Mouse (Mus musculus) frontal cortex, postnatal 14 days (tissue): ENCODE data around the gene Myom1.
"Not testable (repeated sequence)": the region's sequence is repeated elsewhere in the genome, so short reads cannot be mapped to it uniquely, and the experiment has no call there.

Experiments used
- DNase-seq, 2 experiments: peaks; one replicate each; pipeline ENCODE4 v3.0.0; 2022; ENCODE audit warnings: low spot score in 2 of 2

Gene Myom1

DNA sequence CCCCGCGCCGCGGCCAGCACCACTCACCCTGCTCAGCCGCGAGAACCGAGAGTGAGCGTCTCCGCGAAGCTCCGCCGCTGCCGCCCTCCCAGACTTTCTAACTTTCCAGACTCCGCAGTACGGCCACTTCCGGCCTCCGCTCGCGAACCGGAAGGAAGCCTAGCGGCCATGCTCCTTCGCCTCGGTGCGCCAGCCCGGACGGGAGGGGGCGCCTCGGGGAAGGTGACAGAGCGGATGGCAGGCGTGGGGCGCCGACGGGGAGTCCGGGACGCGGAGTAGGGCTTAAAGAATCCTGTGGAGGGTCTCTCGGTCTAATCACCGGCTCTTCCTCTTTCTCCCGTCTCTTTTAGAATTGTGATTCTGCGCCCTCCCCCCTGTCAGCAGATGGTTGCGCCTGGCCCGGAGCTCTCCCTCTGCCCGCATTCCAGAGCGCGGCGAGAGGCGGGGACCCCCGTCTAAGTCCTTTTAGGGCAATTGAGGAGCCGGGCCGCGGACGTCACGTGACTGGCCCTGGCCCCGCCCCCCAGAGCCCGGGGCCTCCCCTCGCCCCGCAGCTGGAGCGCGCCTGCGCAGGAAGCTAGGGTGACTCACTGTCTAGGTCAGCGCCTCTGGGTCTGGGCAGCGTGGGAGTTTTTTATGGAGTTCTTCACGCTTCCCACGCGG, at the start of gene Myom1:
Myom1 (plus strand) TSS at position 553 of the 663 bp plus-strand sequence.
- peak; percentile 95 for DNase-seq

DNA sequence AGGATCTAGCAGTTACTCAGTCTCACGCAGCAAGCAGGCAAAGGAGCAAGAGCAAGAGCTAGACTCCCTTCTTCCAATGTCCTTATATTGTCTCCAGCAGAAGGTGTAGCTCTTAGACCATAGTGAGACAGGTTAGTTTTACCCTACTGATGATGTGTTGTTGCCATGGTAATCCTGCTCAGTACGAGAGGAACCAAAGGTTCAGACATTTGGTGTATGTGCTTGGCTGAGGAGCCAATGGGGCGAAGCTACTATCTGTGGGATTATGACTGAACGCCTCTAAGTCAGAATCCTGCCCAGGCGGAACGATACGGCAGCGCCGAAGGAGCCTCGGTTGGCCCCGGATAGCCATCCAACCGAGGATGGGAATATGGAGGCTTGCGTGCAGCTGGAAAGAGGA, 38.9 kb upstream of the Myom1 start:
- DNase-seq, result peak; percentile 87 to 98

DNA sequence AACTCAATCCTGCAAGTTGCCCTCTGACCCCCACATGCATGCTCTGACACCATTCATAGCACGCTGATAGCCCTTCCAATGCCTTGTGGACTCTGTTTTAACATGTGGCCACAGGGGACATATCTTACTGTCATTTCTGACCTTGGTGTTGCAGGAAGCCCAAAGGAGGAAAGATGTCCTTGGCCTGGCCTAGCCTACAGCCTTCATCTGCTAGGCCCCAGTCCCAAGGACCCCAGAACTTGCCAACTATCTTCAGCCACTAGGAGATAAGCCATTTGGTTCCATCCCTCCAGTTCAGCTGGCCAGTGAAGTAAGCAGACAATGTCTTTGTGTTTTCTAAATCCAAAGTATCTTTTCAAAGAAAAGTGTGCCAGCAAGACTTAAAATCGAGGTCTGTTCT, 37.2 kb upstream of the Myom1 start:
- no peak for DNase-seq

DNA sequence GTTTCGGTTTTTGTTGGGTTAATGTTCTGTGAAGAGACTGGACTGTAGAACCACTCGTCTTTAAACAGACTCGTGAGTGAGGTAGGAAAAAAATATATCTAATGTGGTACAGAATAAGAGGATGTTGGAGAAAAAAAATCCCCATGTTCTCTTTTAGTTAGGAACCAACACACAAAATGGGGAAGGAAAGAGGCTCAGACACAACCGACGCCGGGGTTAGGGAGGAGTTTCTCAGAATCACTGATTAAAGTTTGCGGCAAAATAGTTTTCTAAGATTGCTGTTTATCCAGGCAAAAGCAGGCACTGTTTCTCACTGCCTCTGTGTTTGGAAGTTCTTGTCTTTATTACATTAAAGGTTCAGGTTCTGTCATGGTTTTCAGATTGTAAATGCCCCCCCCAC, 36.3 kb upstream of the Myom1 start:
- no peak for DNase-seq

DNA sequence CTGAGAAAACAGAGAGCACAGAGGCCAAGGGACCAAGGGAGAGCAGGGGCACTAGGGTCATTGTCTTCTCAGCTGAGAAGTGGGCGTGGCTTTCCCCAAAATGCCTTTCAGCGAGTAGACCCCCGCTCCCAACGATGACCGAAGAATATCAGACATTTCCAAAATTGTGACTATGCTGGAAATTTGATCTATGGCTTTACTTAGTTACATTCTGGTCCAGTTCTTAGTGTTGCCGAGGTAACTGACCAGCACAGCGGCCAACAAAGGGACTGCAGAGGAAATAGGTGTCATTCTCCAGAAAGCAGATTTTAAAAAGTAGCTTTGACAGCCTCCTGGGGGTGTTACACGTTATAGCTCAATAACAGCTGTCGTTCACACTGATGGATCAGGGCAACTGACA, 35.2 kb upstream of the Myom1 start:
- DNase-seq, result no peak

DNA sequence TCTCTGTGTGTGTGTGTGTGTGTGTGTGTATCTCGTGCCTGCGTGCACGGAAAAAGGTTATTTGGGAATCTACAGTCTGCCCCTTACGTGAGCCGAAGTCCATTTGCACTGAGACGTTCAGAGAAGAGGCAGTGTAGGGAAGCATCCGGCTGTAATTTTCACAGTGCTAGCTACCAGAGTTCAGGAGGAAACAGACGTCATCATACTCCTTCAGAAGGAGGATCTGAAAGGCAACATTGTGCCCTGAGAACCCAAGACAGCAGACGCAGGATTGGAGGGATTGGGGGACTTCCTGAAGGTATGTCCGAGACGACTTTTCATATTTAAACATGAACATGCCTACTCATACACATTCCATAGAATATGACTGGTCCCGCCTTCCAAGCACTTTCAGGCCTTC, 34.8 kb upstream of the Myom1 start:
- DNase-seq, result no peak

DNA sequence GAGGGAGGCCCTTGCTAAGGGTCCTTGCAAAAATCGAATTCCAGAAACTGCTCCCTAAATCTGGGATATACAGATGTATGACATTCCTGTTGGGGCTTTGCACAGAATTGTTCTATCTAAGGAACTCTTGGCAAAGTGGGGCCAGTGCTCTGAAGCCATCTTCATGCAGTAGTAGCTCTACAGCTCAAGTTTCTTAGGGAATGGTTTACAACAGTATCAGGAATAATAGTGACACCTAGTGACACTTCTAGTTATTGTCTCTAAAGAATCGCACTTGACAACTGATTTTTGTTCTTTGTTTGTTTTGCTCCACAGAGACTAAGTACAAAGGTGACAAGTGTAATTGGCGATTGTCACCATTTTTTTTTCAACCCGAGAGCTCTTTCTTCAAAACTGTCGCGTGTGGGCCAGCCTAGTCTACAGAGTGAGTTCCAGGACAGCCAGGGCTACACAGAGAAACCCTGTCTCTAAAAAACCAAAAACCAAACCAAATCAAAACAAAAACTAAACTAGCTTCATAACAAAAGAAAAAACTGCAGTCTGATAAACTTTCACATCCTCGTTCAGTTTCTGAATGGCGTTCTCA, 33.7 kb upstream of the Myom1 start:
- DNase-seq, result no peak

DNA sequence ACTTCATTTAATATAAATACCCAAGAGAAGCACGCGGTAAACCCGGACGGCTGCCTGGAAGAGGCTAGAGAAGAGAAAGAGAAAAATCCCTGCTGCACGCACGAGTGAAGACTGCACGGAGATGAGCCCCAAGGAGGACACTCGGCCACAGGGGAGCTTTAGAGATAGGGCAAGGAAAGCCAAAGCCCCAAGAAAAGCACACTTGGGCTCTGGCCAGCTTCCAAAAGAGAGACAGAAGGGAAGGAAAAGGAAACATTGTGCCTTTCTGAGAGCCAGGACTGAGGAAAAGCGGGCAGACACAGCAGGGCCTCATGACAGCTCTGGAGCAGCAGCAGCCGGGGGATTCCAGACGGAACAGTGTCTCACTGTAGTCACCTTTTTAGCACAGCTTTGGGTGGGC, 31.2 kb upstream of the Myom1 start:
- DNase-seq, result no peak

DNA sequence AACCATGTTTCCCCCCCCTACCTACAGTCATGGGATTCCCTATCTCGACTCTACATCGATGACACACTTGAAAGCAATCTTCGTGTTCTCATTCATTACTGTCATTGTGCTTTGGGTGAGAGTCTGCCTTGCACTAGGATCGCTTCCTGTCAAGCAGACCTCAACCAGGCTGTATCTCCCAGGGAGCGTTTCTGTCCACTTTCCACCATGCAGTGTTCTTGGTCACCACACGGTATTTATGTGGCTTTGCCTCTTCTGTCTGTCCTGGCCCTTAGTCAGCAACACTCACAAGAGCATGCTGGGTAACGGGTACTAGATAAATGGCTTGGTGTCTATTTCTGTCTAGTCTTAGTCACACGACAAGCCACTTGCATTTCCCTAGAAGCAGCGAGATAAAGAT, 29.0 kb upstream of the Myom1 start:
- DNase-seq, result no peak

DNA sequence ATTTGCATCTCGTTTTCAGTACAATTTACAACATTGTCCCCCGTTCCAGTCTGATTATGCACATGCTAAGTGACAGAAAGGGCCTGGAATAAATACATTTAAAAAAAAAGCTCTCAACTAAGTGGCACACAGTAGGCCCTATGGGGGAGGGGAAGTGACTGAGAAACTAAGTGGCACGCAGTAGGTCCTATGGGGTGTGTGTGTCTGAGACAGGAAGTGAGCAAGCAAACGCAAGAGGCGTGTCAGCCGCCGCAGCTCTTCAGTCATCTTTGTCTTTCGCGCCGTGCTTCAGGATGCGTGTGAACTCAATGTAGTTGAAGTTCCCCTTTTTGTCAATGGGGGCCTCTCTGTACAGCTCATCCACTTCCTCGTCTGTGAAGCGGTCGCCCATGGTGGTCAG, 28.4 kb upstream of the Myom1 start:
- not testable (repeated sequence) for DNase-seq

DNA sequence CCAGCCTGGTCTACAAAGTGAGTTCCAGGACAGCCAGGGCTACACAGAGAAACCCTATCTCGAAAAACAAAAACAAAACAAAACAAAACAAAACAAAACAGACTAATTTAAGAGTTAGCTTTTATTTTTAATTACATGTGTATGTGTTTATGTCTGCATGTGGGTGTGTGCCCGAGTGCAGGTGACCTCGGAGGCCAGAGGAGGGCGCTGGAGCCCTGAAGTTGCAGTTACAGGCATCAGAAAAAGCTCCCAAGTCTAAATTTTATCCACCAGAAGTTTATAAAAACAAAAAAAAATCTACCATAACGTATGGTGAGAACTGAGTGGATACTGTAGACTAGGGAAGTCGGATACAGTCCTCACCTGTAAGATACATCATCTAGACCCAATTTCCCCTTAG, 24.6 kb upstream of the Myom1 start:
- DNase-seq, result no peak

DNA sequence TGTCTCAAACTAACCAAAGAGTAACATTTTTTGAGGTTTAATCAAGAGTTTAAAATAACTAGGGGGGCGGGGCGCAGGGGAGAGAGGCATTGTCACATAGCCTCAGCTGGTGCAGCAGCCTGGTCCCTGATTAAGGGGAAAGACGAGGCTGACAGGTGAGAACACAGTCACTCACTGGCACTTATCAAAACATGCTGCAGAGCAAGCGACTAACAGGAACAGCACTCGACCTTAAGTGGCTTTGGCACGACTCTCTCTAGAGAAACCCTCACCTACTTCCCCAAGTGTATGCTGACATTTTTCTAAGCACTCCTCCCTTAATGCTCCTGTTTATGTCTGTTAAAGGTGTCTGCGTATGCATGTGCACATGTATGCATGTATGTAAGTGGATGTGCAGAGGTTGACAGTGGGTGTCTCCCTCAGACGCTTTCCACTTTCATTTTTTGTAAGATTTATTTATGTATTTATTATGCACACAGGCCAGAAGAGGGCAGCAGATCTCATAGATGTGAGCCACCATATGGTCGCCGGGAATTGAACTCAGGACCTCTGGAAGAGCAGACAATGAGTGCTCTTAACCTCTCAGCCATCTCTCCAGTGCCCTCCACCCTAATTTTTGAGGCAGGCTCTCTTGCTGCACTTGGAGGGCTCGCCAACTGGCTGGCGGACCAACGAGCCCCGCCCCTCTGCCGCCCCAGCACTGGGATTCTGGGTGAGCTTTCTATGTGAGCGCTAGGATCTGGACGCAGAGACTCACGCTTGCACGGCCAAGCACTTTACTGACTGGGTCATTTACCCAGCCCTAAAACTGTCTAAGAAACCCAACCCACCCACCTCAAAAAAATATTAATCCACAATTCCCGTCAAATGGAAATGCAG, 22.8 kb upstream of the Myom1 start:
- DNase-seq, result no peak

DNA sequence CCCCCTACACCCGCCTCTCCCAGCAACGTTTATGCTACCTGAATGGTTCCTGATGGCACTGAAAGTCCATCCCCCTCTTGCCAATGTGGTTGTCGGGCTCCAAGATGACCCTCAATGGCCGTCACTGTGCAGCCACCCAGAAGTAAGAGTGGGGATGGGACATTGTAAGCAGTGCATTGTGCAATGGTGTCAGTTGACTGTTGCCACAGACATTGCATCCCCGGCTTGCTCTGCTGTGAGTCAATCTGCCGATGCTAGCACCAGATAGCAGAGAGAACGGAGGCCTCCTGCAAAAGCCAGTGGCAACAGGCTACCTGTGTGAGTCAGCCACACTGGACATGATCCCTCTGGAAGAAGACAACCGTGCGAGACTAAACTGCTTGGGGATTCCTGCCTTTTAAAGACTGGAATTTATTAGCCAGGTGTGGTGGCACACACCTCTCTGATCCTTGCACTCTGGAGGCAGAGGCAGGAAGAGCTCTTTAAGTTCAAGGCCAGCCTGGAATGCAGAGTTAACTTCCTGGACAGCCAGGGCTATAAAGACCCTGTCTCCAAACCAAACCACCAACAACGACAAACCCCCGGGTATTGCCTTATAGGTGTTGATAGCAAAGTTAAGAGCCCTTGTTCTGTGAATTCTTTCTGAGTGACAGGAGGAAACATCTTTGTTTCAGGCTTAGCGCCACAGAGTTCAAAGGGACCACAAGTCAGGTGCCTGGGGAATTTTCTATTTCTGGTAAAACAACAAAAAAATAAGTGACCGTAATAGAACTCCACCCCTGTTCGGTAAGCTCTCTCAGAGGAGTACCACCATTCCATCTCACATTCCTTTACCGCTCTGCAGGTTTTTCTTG, 16.7 kb upstream of the Myom1 start:
- no peak for DNase-seq

DNA sequence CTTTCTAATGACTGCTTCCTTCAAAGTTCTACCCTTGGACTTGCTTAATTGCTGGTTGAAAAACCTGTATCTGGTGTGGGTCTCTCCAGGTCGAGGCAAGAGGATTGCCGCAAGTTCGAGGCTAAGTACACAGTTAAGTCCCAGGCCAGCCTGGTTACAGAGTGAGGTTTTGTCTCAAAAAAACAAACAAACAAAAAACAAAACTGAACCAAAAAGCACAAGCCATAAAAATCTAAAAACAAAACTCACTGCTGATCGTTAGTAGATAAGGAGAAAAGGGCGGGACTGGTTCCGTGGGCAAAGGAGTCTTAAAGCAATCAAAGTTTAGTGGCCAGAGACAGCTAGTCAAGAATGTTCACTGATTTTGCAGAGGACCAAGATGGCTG, 16.1 kb upstream of the Myom1 start:
- no peak for DNase-seq

DNA sequence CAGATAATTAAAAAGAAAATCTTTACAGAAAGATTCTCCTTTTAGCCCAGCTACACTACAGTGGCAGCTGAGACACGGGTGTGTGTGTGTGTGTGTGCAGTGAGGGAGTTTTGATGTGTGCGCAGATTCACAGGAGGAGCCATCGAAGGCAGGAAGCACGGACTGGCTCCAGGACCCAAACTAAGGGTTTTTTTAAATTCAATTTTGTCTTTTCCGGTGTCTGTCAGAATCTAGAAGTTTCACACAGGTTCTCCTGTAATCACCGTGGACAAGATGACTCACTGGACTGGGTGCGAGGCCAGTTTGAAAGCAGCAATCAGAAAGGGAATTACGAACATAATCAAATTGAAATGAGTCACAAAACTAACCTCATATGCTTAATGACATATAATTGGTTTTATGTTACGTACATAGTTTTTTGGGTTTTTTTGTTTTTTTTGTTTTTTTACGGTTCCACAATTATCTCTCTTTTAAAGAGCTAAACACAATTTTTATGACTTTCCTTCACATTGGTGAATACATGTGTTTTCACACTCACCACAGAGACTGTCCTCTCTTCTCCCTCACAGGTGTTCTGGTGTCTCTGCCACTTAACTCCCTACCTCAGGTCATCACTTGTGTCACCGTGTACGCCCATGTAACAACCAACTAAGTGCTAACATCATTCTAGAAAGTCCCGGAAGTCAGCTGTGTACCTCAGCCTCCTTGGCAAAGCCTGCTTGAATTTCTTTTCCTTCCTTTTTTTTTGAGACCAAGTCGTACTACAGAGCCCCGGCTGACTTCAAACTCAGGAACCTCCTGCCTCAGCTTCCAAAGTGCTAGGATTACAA, 15.4 kb upstream of the Myom1 start:
- DNase-seq, result no peak

DNA sequence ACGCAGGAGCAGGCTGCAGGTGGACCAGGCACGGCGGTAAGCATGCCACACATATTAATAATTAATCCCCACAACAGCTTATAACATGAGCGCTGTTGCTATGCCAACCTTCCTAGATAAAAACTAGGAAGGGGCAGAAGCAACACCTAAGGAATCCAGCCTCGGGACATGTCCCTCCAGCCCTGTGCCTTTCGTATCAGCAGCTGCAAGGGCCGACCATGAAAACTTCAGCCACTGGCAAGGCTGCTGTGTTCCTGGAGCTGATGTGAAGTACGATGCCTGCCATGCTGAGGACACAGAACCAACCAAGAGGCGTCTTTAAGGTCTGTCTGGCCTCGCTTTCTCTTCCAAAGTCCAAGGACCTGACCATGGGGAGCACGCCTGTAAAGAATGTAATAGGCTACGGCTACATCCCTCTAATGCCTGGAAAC, 14.1 kb upstream of the Myom1 start:
- no peak for DNase-seq

DNA sequence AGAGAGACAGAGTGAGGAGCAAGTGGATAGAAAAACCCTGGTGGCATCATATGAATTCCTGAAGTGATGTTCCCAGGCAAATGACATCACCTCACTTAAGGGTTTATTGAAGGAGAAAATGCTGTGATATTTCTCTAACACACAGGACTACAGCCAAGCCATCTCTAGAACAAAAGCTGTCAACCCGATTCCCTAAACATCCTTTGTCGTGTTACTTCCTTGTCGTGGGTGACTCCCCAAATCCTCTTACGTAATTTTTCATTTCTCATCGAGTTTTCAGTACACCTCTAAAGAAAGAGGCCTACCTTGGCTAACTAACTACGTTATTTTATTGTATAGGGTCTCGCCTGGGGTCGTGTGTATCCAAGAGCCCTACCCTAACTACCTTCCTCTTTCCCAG, 13.0 kb upstream of the Myom1 start:
- no peak for DNase-seq

DNA sequence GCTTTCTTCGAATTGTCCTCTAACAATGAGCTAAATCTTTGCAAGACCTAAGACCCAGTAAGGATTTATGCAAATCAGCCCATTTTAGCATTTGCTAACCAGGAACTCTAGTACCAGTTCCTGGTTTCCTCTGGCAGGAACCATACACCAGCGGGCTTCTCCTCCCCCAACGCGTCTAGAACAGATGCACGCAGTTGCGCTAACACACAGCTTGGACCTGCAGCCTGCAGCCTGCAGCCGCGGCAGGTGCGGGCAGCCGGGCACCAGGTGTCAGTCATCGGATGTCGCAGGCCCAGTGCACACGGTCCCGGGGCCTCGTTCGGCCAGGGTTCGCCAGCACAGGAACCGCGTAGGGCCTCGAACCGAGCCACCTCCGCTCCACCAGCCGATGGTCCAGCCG, 12.4 kb upstream of the Myom1 start:
- no peak for DNase-seq

DNA sequence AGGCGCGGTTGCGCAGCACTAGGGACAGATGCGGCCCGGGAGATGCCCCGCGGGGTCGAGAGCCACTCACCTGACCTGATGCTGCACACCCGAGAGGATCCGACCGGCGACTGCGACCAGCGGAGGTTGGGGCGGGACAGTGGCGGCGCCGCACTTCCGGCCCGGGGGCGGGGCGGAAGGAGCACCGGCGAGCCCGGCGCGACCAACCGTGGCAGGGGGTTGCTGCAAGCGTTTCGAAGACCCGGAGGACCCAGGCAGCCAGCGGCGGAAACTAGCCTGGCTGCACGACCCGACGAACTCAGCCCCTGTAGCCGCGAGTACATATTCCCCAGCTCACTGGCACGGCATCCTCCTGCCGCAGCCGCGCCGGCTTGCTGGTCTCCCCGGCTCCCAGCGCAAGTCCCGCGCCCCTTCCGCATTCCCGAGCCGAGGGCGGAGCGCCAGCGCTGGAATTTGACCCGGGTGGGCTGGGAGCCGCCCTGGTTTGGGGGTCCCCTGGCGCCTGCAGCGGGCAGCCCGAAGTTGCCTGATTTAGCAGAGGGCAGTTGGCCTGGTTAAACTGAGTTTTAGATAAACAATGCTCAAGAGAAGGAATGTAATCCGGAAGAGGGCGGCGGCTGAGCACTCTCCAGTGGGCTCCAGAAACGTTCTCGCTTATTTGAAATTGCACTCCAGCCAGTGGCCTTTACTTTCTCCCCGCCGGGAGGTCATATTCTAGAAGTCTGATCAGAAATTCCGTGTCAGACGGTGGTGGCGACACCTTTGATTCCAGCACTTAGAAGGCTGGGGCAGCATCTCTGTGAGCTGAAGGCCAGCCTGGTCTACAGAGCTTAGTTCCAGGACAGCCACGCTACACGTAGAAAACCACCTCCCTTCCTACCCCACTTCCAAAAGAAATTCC, 11.8 kb upstream of the Myom1 start:
- DNase-seq, result peak; percentile 63 to 75
